Mouse (Mus musculus): ENCODE data around the gene AB124611.

DNA sequence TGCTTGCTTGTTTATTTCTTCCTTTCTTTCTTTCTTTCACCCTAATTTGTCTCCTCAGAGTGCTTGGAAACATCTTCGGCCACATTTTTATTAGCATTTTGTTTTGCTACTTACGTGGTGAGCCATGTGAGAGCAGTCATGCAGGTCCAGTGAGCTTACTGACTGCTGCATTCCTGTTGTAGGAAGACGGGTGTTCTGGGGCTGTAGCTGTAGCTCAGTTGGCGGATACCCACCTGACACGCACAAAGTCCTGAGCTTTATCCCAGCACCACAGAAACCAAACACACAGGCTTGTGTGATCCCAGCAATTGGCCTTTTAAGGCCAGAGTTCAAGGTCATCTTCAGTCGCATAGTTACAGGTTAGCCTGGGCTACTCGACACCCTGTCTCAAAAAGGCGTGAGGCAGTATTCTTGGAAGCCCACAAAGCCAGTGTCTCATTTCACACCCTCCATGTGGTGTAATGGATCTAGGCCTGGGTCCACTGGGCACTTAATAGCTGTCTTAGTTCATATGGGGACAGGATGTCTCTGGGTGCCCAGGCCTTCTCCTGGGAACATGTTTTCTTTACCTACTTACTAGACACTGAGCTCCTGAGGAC lies 42.8 kb downstream of the AB124611 start:
- TF ChIP-seq EP300 (IDR thresholded peaks at IDR 0.05; ENCODE audit: low read depth) = no peak
- no peak for TF ChIP-seq CTCF (IDR thresholded peaks at IDR 0.05; ENCODE audit: low read depth)
